Mouse (Mus musculus): Measurements from ENCODE around the gene Reg3d.
"Not testable (repeated sequence)": the region's sequence is repeated elsewhere in the genome, so short reads cannot be mapped to it uniquely, and the experiment has no call there.

Reg3d gene

GRCm38 (mm10) chr6:78378765-78379164 is at the start of gene Reg3d:
TSS of gene Reg3d (minus strand) at chr6:78378865.
- DNase-seq (ENCODE audit: low spot score) = no peak

GRCm38 (mm10) chr6:78425497-78425896 is 46.8 kb upstream of the Reg3d start:
- DNase-seq (ENCODE audit: low spot score) = no peak

DNA sequence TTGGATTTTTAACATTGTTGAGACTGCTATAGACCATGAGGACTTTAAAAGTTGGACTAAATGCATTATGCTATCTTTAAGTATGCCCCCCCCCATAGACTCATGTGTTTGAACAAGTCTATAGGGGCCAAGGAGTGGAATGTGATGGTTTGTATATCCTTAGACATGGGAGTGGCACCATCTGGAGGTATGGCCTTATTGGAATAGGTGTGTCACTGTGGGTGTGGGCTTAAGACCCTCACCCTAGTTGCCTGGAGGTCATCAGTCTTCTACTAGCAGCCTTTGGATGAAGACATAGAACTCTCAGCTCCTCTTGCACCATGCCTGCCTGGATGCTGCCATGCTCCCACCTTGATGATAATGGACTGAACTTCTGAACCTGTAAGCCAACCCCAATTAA is 43.7 kb upstream of the Reg3d start, which contains the start of gene Reg1:
Gene Reg1 (plus strand): TSS at position 301 of the 400 bp plus-strand sequence.
- not testable (repeated sequence) for DNase-seq (ENCODE audit: low spot score)

- not testable (repeated sequence) for DNase-seq (ENCODE audit: low spot score)
These were observed 16.7 kb upstream of the Reg3d start, which contains the start of gene Reg2 for GRCm38 (mm10) chr6:78395323-78395722. TSS of gene Reg2 (plus strand) at chr6:78395623.

GRCm38 (mm10) chr6:78385609-78386008 is 6.9 kb upstream of the Reg3d start:
- no peak for DNase-seq (ENCODE audit: low spot score)

- DNase-seq (ENCODE audit: low spot score) = no peak
These were observed 1.7 kb upstream of the Reg3d start, which contains the start of gene Reg3a for GRCm38 (mm10) chr6:78380409-78380808. TSS of gene Reg3a (plus strand) at chr6:78380709.

- DNase-seq (ENCODE audit: low spot score) = no peak
These were observed 8.3 kb downstream of the Reg3d start, which contains the start of gene Reg3b for GRCm38 (mm10) chr6:78370357-78370756. TSS of gene Reg3b (plus strand) at chr6:78370657.

DNA sequence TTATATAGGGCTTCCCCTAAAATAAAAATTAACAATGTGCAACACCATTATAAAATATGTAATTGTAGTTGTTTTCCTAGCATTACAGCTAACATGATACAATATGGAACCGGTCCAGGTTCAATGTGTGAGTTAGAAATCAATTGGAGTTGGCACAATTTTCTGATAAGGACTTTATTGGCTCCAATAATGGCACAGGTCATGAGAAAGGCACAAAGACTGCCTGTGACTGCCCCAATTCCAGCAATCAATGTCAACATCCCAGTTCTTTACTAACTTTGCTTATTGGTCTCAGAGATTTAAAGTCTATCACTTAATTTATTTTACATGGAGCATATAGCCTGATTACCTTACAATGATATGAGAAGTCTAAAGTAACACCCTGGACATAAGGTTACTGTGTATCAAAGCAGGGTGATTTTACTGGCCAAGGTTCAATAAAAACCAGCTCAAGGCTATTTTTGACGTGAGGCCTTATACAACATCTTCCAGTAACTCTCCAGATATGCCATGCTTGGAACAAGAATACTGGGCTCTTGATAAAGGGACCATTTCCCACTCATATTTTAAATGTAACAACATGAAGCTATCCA is 16.6 kb downstream of the Reg3d start:
- no peak for DNase-seq (ENCODE audit: low spot score)

GRCm38 (mm10) chr6:78341689-78342088 is 37.0 kb downstream of the Reg3d start:
- no peak for DNase-seq (ENCODE audit: low spot score)

DNA sequence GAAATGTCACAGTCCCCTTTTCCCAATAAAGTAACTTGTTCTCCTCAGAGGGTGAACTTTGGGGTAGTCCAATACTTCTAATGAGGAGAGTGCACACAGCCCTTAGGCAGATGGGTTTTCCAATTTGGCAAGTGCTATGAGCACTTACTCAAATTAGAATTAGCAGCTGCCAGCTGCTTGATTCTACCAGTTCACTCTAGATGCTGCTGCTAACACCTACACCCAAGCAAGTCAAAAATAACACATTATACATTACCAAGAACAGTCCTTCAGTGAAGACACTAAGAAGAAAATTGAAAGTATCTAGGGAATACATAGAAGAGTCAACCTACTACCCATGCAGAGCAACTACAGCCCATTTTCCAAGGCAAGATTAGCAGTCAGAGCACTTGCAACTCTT is 38.4 kb downstream of the Reg3d start:
- no peak for DNase-seq (ENCODE audit: low spot score)

- peak; percentile 53 for DNase-seq (ENCODE audit: low spot score)
These were observed 46.6 kb downstream of the Reg3d start for GRCm38 (mm10) chr6:78331919-78332569.

DNA sequence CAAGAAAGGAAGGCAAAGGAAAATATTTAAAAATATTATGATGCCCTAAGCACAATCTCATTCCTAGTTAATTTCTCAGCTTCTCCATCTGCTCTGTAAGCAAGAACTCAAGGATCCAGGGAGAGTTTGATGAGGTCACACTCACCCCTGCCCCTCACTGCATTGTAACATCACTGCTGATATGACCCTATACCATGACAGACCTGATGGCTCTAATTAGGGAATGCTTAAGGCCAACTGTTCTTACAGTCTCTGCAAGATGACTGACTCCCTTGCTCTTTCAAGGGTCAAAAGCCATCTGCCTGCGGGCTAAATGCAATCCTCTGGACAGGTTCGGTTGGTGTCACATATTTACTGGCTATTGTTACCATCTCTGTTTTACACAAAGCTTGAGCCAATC is 49.5 kb downstream of the Reg3d start:
- DNase-seq (ENCODE audit: low spot score) = peak; percentile 18

DNA sequence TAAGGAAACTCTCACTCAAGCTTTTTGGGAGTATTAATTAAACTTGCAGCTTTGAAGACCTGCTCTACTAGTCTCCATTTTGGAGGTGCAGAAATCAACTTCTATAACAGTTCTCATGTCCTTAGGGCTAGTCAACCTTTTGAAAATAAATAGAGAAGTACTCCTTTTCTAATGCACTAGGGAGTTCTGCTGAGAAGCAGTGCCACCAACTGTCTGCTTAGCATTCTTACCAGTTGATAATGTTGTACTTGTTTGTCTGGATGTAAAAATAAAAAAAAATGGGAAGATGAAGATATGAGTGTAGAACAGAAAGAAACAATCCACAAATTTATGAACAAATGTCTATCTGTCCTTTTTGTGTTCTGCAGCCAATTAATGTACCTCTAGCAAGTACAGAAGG is 50.9 kb downstream of the Reg3d start:
- no peak for DNase-seq (ENCODE audit: low spot score)
